8 mouse cellular contexts compared by ENCODE assay signal in the genomic region with DNA sequence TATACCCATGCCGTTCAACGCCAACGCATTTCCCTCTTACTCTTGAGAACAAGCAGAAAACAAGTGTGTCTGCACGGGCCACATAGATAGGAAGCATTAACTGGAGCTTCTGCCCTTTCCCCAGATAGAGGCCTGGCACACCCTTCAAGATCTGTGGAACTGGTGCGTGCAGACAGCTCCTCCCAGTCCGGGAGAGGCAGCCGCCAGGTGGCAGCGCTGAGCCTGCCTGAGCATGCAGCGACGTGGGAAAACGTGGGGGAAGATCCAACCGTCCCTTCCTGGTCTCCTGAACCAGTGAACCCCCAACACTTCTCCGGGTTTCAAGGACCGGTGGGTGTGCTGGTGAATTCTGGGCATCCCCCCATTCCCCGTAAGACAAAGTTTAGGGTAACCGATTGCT. TPM values are rescaled to one million over a fixed set of nuclear protein-coding genes. Genes with fewer than 3 reads are reported as not detected.
DNase-seq lines count a peak whose midpoint lies in the region; ATAC-seq lines count a peak whose summit lies in the region.

No protein-coding gene starts in this region.

- H3K36me3 ChIP-seq in embryonic facial prominence, embryonic 11.5 days (replicated peaks; ENCODE audit: control insufficient read depth, insufficient read depth, low read depth, low read length), result no peaks in the 10 kb centered on the region

- ATAC-seq in CD4-positive, CD25-positive, alpha-beta regulatory T cell, adult 4 months, result no peak
- peak; percentile 24; the same call in 1 of the 2 replicates for ATAC-seq in embryonic facial prominence, embryonic 11.5 days (replicated peaks; ENCODE audit: insufficient number of reproducible peaks, low FRiP score, low TSS enrichment, low read depth)

- no peaks in the 10 kb centered on the region for H3K9me3 ChIP-seq in embryonic facial prominence, embryonic 11.5 days (replicated peaks; ENCODE audit: control insufficient read depth, low read length)

- peak overlapping the region; percentile 77 for H3K4me2 ChIP-seq in embryonic facial prominence, embryonic 11.5 days (ENCODE audit: low read depth, low read length)

- peak overlapping the region; percentile 81 for H3K27ac ChIP-seq in embryonic facial prominence, embryonic 11.5 days (replicated peaks; ENCODE audit: low read depth, low read length)

- no peaks in the 10 kb centered on the region for H3K27me3 ChIP-seq in embryonic facial prominence, embryonic 11.5 days (ENCODE audit: control insufficient read depth, insufficient read depth, low read length)

- DNase-seq in CD4-positive, CD25-positive, alpha-beta regulatory T cell, adult 2 months (ENCODE audit: low read depth, low spot score), result peak; percentile 92
- peak; percentile 95 for DNase-seq in embryonic facial prominence, embryonic 11.5 days (ENCODE audit: low spot score)
- DNase-seq in heart, adult 18-20 months, result peak; percentile 93 to 98
- DNase-seq in kidney, adult 8-10 months, result peak; percentile 90 to 94
- DNase-seq in liver, result peak; percentile 93
- DNase-seq in monocyte, adult 2 months (ENCODE audit: low read depth in 1 of 2, low spot score in 2 of 2), result peak; percentile 50 to 68
- peak; percentile 83 to 85 for DNase-seq in spleen, postnatal 36 days (ENCODE audit: low spot score in 2 of 2)

- H3K9ac ChIP-seq in embryonic facial prominence, embryonic 11.5 days (replicated peaks; ENCODE audit: low read length), result peak overlapping the region; percentile 67

- H3K4me3 ChIP-seq in embryonic facial prominence, embryonic 11.5 days (ENCODE audit: low read depth, low read length), result peak overlapping the region; percentile 54

- no peaks in the 10 kb centered on the region for H3K4me1 ChIP-seq in embryonic facial prominence, embryonic 11.5 days (ENCODE audit: control insufficient read depth, insufficient read depth, low read length)

- 3% methylated on average over 16 of the region's 16 CpGs for whole genome bisulfite sequencing in embryonic facial prominence, embryonic 11.5 days

RNA-seq across cellular contexts. Expression of a gene that starts 4.3 kb away (rescaled TPM):
- under 1 TPM; 0.18 to 0.82 TPM for polyA plus RNA-seq in CD4-positive, CD25-positive, alpha-beta regulatory T cell, adult 4 months (2017; shearing (Covaris generic))
- 111 and 126 TPM in 2 replicates for polyA plus RNA-seq in embryonic facial prominence, embryonic 11.5 days (2014; fragmentation: Nextera tagmentation; extraction: Ambion mirVana)
- 10 to 100 TPM in 1 of 2 experiments, 1 to 10 TPM in 1; 7.8 to 12.7 TPM for total RNA-seq in heart, adult 18-20 months (2021)

Comparison
In these comparisons a context has a peak if more than half of its experiments do, and no peak if none do; other contexts are left out.
1. RNA of a gene that starts 4.3 kb away (polyA plus RNA-seq): 111 to 126 TPM in embryonic facial prominence, embryonic 11.5 days; 0.18 to 0.82 TPM in CD4-positive, CD25-positive, alpha-beta regulatory T cell, adult 4 months; every median in the first group is over 10 times any median in the second.
2. Peak in every context shown above with its lines, with median percentiles within 50 percentile points of each other: DNase-seq.